Mouse (Mus musculus): ENCODE measurements around the gene Stk40.
A peak's percentile ranks its signal among the peaks of the same experiment; 100 is the strongest.

DNA sequence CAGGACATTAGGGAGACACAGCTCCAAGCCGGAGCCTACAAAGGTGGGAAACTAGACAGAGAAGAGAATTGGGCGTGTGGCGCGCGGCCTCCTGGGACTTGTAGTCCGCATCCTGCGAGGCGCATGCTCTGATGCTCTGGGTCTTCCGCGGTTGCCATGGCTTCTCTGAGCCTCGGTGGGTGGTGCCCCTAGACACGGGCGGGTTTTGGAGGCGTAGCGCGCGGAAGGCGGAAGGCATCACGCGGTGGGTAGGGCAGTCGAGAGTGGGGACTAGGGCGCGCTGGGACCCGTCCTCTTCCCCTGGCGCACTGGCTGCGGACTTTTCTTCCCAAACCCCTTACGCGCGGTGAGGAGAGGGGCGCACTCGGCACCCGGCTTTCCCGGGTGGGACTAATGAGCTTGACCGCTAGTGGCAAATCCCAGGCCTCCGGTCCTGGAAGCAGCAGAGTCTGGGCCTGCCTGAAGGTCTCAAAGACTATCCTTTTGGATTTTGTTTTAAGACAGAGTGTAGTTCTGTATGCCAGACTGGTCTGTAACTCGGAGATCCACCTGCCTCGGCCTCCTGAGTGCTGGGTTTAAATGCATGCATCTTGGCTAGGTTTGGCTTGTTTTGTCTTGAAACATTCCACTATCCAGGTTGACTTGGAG is 7.2 kb upstream of the Stk40 start, which contains the start of gene Lsm10:
- peak; percentile 98 for TF ChIP-seq POLR2A (IDR thresholded peaks at IDR 0.05; ENCODE audit: insufficient read length, low read depth)
- peak; percentile 94 for TF ChIP-seq POLR2AphosphoS2 (IDR thresholded peaks at IDR 0.05; ENCODE audit: insufficient read length, low read depth)
- TF ChIP-seq USF1 (IDR thresholded peaks at IDR 0.05; ENCODE audit: low read depth) = no peak
- no peak for TF ChIP-seq E2F4 (IDR thresholded peaks at IDR 0.05; ENCODE audit: insufficient read depth)
- TF ChIP-seq TCF12 (IDR thresholded peaks at IDR 0.05; ENCODE audit: insufficient read depth, poor library complexity, severe bottlenecking) = no peak
- no peak for TF ChIP-seq REST (IDR thresholded peaks at IDR 0.05; ENCODE audit: insufficient read depth, insufficient read length)
- TF ChIP-seq MYOG (IDR thresholded peaks at IDR 0.05; ENCODE audit: control insufficient read depth in 1 of 3, insufficient read depth in 1 of 3, insufficient read length in 2 of 3, low read depth in 2 of 3) = no peak
- TF ChIP-seq TCF3 (IDR thresholded peaks at IDR 0.05; ENCODE audit: insufficient read length, low read depth) = no peak
